Mouse (Mus musculus) gastrocnemius, adult 18-20 months (tissue): ENCODE data around the gene Ulk1. TPM values are rescaled to one million over a fixed set of nuclear protein-coding genes. Genes with fewer than 3 reads are reported as not detected.

Experiments
- DNase-seq: peaks from one replicate; pipeline ENCODE4 v3.0.0; 2021; ENCODE audit warnings: low spot score
- total RNA-seq, 2 experiments: library from RNA; stranded (reverse); gene quantifications; 2 replicates each; pipeline ENCODE4 v1.2.3; 2021

Gene Ulk1
- total RNA-seq, 2 experiments from 2014 or later = 57.4 to 66.1 TPM

GRCm38 (mm10) chr5:110770031-110770445, 39.9 kb downstream of the Ulk1 start:
- DNase-seq = no peak

GRCm38 (mm10) chr5:110769272-110769671, 40.6 kb downstream of the Ulk1 start:
- no peak for DNase-seq

GRCm38 (mm10) chr5:110763890-110764289, 46.0 kb downstream of the Ulk1 start:
- DNase-seq = no peak

- no peak for DNase-seq
Observed at GRCm38 (mm10) chr5:110745021-110745420, 64.9 kb downstream of the Ulk1 start.

- no peak for DNase-seq
Observed at GRCm38 (mm10) chr5:110739496-110740275, 70.2 kb downstream of the Ulk1 start.

- no peak for DNase-seq
Observed at GRCm38 (mm10) chr5:110735606-110736005, 74.3 kb downstream of the Ulk1 start.

Other genes with a start within 250 kb of the Ulk1 start
- gene Noc4l, start 156.7 kb downstream of the Ulk1 start, total RNA-seq = 10 to 100 TPM; 14.1 to 15.4 TPM
- gene Ddx51, start 156.6 kb downstream of the Ulk1 start, total RNA-seq = 1 to 10 TPM; 6.0 to 8.5 TPM
- gene Ep400, start 39.4 kb downstream of the Ulk1 start, total RNA-seq = 10 to 100 TPM; 21.2 to 24.9 TPM
- 10 to 100 TPM; 10.7 to 11.4 TPM for gene Pus1, start 29.4 kb downstream of the Ulk1 start, total RNA-seq
- 10 to 100 TPM; 11.8 to 15.6 TPM for gene Hscb, start 29.7 kb upstream of the Ulk1 start, total RNA-seq
- gene Chek2, start 29.9 kb upstream of the Ulk1 start, total RNA-seq = under 1 TPM; 0.76 to 0.80 TPM
- 10 to 100 TPM; 12.3 to 13.2 TPM for gene Ttc28, start 69.7 kb upstream of the Ulk1 start, total RNA-seq